Mouse (Mus musculus) cerebellum, adult 2 months (tissue): ENCODE data around the gene Negr1. TPM values are rescaled to one million over a fixed set of nuclear protein-coding genes. Genes with fewer than 3 reads are reported as not detected.

Experiments
- DNase-seq, 2 experiments: peaks; one replicate each; pipeline ENCODE4 v3.0.0; 2021
- H3K27ac ChIP-seq: fragments of 200-500 bp; 2 replicates; pipeline ENCODE4 v1.5.1; 2012; ENCODE audit warnings: low read length, control low read depth, inconsistent platforms; ENCODE audit not compliant: insufficient read depth
- H3K27me3 ChIP-seq: fragments of 200-500 bp; 2 replicates; pipeline ENCODE4 v1.6.1; 2012; ENCODE audit warnings: inconsistent platforms, mild to moderate bottlenecking, low read length, moderate library complexity; ENCODE audit not compliant: control insufficient read depth, insufficient read depth
- H3K4me1 ChIP-seq: fragments of 200-500 bp; 2 replicates; pipeline ENCODE4 v1.6.1; 2011; ENCODE audit warnings: low read length; ENCODE audit not compliant: control insufficient read depth, insufficient read depth
- H3K4me3 ChIP-seq: fragments of 200-500 bp; replicated peaks from 2 replicates; pipeline ENCODE3; 2011; ENCODE audit warnings: mild to moderate bottlenecking, low read depth, low read length, control low read depth; ENCODE audit not compliant: insufficient read depth
- CTCF ChIP-seq: fragments of 200-500 bp; IDR thresholded peaks from 2 replicates; pipeline ENCODE4 v1.5.1; 2011; ENCODE audit warnings: low read depth, mild to moderate bottlenecking, control low read depth, low read length, moderate library complexity, borderline replicate concordance; ENCODE audit not compliant: insufficient read depth
- POLR2A ChIP-seq: fragments of 200-500 bp; IDR thresholded peaks from 2 replicates; pipeline ENCODE4 v1.6.1; 2011; ENCODE audit warnings: low read length, control low read depth, borderline replicate concordance; ENCODE audit not compliant: insufficient read depth
- WGBS: fragments of 180-500 bp; shearing (Covaris S2); methylation state at CpG from one replicate; pipeline ENCODE4 v1.1.7; 2018; 5-methylcytosine and 5-hydroxymethylcytosine counted together
- polyA plus RNA-seq: library from polyadenylated mRNA; depleted of rRNA; stranded (reverse); fragments of >200 nt; gene quantifications from 2 replicates; pipeline ENCODE4 v1.2.3, GENCODE M21; 2012

Gene Negr1
- polyA plus RNA-seq, 1 experiment = 83.3 TPM

DNA sequence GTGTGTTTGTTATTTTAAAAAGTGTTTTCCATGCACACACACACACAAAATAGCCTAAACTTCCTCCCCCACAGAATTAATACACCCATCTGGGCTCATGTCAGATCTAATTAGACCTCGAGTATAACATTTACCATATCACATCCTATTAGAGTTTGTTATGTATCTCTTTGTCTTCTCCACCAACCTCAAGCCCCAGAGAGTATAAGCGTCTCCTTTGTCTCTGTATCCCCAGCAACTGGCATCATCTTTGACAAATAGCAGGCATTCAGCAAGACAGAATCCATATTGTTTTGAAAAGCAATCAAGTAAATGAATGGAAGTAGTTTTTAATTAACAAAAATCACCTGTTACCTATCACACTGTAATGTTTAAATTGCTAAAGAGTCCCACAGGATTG lies 67.0 kb downstream of the Negr1 start:
- no peaks in the 10 kb centered on the region; the same call in 1 of the 2 replicates for H3K4me1 ChIP-seq
- H3K27me3 ChIP-seq = no peaks in the 10 kb centered on the region
- TF ChIP-seq POLR2A = no peak
- TF ChIP-seq CTCF = no peak
- H3K27ac ChIP-seq = no peak overlapping the region
- WGBS = 44% methylated on average over 2 of the region's 2 CpGs
- no peak for DNase-seq
- no peak overlapping the region for H3K4me3 ChIP-seq

GRCm38 (mm10) chr3:156632942-156633341 lies 71.3 kb downstream of the Negr1 start:
- Histone ChIP-seq H3K27me3 (no peaks in the 10 kb centered on the region), H3K4me3 (no peak overlapping the region), H3K27ac (no peak overlapping the region), H3K4me1 (no peaks in the 10 kb centered on the region; the same call in 1 of the 2 replicates)
- TF ChIP-seq POLR2A = no peak
- TF ChIP-seq CTCF = no peak
- no peak for DNase-seq
- WGBS = 57% methylated on average over 3 of the region's 3 CpGs

- Histone ChIP-seq H3K27ac (no peak overlapping the region), H3K4me1 (peaks cover 2% of the 10 kb centered on the region; the same call in 1 of the 2 replicates), H3K27me3 (no peaks in the 10 kb centered on the region), H3K4me3 (no peak overlapping the region)
- no peak for DNase-seq
- no peak for TF ChIP-seq POLR2A
- TF ChIP-seq CTCF = no peak
- WGBS = 54% methylated on average over 3 of the region's 3 CpGs
These were observed 77.8 kb downstream of the Negr1 start for GRCm38 (mm10) chr3:156639382-156639781.

DNA sequence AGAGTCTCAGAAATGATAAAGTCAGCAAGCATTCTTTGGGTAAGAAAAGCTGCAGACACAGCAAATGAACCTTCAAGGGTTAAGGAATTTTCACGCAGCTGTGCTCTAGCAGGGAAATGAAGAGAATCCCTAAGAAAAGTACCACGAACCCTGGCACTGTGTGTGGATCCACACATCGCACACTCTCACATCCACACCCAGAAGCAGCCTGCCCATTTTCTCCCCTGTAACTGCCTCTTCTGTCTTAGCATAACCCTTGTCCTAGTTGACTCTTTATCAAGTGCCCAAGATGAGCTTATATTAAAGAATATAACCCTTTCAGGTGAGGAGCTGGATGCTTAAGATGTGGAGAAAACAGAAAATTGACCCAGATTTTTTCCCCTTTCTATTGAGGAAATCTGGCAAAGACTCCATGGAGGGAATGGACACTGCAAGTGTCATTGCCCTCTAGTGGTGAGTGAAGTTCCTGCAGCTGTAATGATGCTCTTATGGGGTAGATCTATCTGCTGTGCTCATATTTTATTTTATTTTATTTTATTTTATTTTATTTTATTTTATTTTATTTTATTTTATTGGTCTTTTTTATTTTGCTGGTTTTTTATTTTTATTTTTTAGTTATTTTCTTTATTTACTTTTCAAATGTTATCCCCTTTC lies 82.2 kb downstream of the Negr1 start:
- Histone ChIP-seq H3K27ac (no peak overlapping the region), H3K4me3 (no peak overlapping the region), H3K27me3 (no peaks in the 10 kb centered on the region), H3K4me1 (peaks cover 4% of the 10 kb centered on the region; the same call in 1 of the 2 replicates)
- DNase-seq = peak in 1 of 2 experiments; percentile 32
- WGBS = 81% methylated on average over 3 of the region's 3 CpGs
- TF ChIP-seq CTCF = no peak
- no peak for TF ChIP-seq POLR2A

GRCm38 (mm10) chr3:156648378-156648777 lies 86.8 kb downstream of the Negr1 start:
- Histone ChIP-seq H3K4me3 (no peak overlapping the region), H3K4me1 (peaks cover 8% of the 10 kb centered on the region; the same call in 1 of the 2 replicates), H3K27ac (no peak overlapping the region), H3K27me3 (no peaks in the 10 kb centered on the region)
- DNase-seq = no peak
- WGBS = 57% methylated on average over 3 of the region's 3 CpGs
- TF ChIP-seq CTCF (no peak), POLR2A (no peak)

DNA sequence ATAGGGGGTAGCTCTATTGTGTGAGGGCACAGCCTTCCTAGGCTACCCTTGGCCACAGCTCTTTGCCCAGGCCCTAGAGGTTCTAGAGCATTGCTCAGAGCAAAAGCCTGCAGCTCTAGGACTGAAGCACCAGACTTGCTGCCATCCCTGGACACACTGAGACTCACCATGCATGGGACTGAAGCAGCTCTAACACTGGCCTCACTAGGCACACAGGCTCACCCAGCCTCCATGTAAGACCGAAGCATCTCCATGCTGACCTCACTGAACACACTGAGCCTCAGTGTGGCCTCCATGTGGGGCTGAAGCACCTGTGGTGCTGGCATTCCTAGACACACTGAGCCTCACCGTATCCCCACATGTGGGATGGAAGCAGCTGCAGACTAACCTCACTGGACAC lies 101.0 kb downstream of the Negr1 start:
- WGBS = 78% methylated on average over 2 of the region's 2 CpGs
- Histone ChIP-seq H3K4me1 (peaks cover 6% of the 10 kb centered on the region; the same call in 1 of the 2 replicates), H3K27ac (no peak overlapping the region), H3K27me3 (no peaks in the 10 kb centered on the region), H3K4me3 (no peak overlapping the region)
- no peak for DNase-seq
- TF ChIP-seq CTCF = no peak
- TF ChIP-seq POLR2A = no peak

DNA sequence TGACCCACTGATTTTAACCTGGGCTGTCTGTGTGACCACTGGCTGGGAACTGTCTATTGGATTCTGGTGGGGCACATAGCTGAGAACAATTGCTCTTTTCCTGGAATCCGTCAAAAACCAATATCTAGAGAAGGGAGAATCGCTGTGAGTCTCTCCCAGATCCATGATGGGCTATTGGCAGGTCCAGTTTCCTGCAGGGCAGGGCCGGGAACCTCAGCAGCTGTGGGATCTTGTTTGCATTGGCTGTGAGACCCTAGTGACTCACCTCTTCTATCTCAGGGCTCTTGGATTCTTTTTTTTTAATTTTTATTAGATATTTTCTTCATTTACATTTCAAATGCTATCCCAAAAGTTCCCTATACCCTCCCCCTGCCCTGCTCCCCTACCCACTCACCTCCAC lies 111.0 kb downstream of the Negr1 start:
- H3K27me3 ChIP-seq = no peaks in the 10 kb centered on the region
- no peak overlapping the region for H3K27ac ChIP-seq
- no peak for DNase-seq
- no peak overlapping the region for H3K4me3 ChIP-seq
- WGBS = 84% methylated on average over 3 of the region's 3 CpGs
- H3K4me1 ChIP-seq = peaks cover 9% of the 10 kb centered on the region
- TF ChIP-seq POLR2A (no peak), CTCF (no peak)

GRCm38 (mm10) chr3:156690059-156690605 lies 128.5 kb downstream of the Negr1 start:
- 31% methylated on average over 5 of the region's 5 CpGs for WGBS
- H3K27ac ChIP-seq = peak overlapping the region; percentile 64; the same call in 1 of the 2 replicates
- no peaks in the 10 kb centered on the region for H3K27me3 ChIP-seq
- no peak for TF ChIP-seq POLR2A
- TF ChIP-seq CTCF = no peak
- peaks cover 22% of the 10 kb centered on the region; the same call in 1 of the 2 replicates for H3K4me1 ChIP-seq
- DNase-seq = peak; percentile 45 to 69
- no peak overlapping the region for H3K4me3 ChIP-seq
